Mouse (Mus musculus) hindbrain, embryonic 11.5 days (tissue): ENCODE data around the gene Rab3gap2. TPM values are rescaled to one million over a fixed set of nuclear protein-coding genes. Genes with fewer than 3 reads are reported as not detected.

Experiments
- ATAC-seq: fragments of 200-750 bp; cut with Nextera tagmentation; 2 replicates; pipeline ENCODE4 v1.8.0; 2017; ENCODE audit warnings: mild to moderate bottlenecking, moderate TSS enrichment, moderate library complexity; ENCODE audit not compliant: low FRiP score
- DNase-seq: peaks from one replicate; pipeline ENCODE4 v3.0.0-alpha.2; 2015; ENCODE audit warnings: low spot score
- H3K27ac ChIP-seq: fragments of 300-500 bp; sonication (generic); 2 replicates; pipeline ENCODE4 v1.5.1; 2014; ENCODE audit warnings: mild to moderate bottlenecking, low read depth, low read length
- H3K27me3 ChIP-seq: fragments of 300-500 bp; sonication (generic); 2 replicates; pipeline ENCODE4 v1.6.1; 2014; ENCODE audit warnings: mild to moderate bottlenecking, low read length, moderate library complexity, mixed read lengths; ENCODE audit not compliant: control insufficient read depth, insufficient read depth
- H3K36me3 ChIP-seq: fragments of 300-500 bp; sonication (generic); 2 replicates; pipeline ENCODE4 v1.6.1; 2014; ENCODE audit warnings: mild to moderate bottlenecking, low read length, moderate library complexity, mixed read lengths; ENCODE audit not compliant: control insufficient read depth, insufficient read depth
- H3K4me1 ChIP-seq: fragments of 300-500 bp; sonication (generic); replicated peaks from 2 replicates; pipeline ENCODE4 v1.6.1; 2014; ENCODE audit warnings: low read length, mixed read lengths; ENCODE audit not compliant: control insufficient read depth, insufficient read depth
- H3K4me2 ChIP-seq: fragments of 300-500 bp; sonication (generic); replicated peaks from 2 replicates; pipeline ENCODE4 v1.6.1; 2014; ENCODE audit warnings: mild to moderate bottlenecking, low read depth, low read length
- H3K4me3 ChIP-seq: fragments of 300-500 bp; sonication (generic); 2 replicates; pipeline ENCODE4 v1.5.1; 2014; ENCODE audit warnings: low read depth, low read length
- H3K9ac ChIP-seq: fragments of 300-500 bp; sonication (generic); 2 replicates; pipeline ENCODE4 v1.6.1; 2014; ENCODE audit warnings: low read depth, low read length
- H3K9me3 ChIP-seq: fragments of 300-500 bp; sonication (generic); 2 replicates; pipeline ENCODE4 v1.6.1; 2016; ENCODE audit warnings: low read length; ENCODE audit not compliant: control insufficient read depth
- WGBS: fragments of 180-500 bp; shearing (Covaris S2); extraction: QIAGEN DNeasy Blood & Tissue Kit; methylation state at CpG from one replicate; pipeline ENCODE4 v1.1.7; 2014; 5-methylcytosine and 5-hydroxymethylcytosine counted together
- polyA plus RNA-seq: library from polyadenylated mRNA; unstranded; fragments of >200 nt; fragmentation: Nextera tagmentation; extraction: Ambion mirVana; gene quantifications from 2 replicates; pipeline ENCODE4 v1.2.1, GENCODE M21; 2014

Gene Rab3gap2
- polyA plus RNA-seq = 23.3 and 23.6 TPM in 2 replicates

- Histone ChIP-seq H3K4me3 (peak within 1 kb of the TSS; percentile 60), H3K9ac (peak within 1 kb of the TSS; percentile 69), H3K36me3 (no peaks in the 10 kb centered on the region), H3K27ac (peak within 1 kb of the TSS; percentile 32; the same call in 1 of the 2 replicates), H3K9me3 (no peaks in the 10 kb centered on the region), H3K4me1 (no peaks in the 10 kb centered on the region), H3K27me3 (no peaks in the 10 kb centered on the region), H3K4me2 (peak within 1 kb of the TSS; percentile 59)
- peak; percentile 99 for DNase-seq
- WGBS = under 1% methylated on average over 57 of the region's 57 CpGs
- peak; percentile 93 for ATAC-seq
These were observed at the start of gene Rab3gap2 for GRCm38 (mm10) chr1:185203909-185204661. Gene Rab3gap2 (plus strand): TSS chr1:185204117.

GRCm38 (mm10) chr1:185173641-185174040, 30.3 kb upstream of the Rab3gap2 start:
- no peak for ATAC-seq
- Histone ChIP-seq H3K9me3 (no peaks in the 10 kb centered on the region), H3K9ac (no peak overlapping the region), H3K4me1 (no peaks in the 10 kb centered on the region), H3K4me2 (no peak overlapping the region), H3K27me3 (no peaks in the 10 kb centered on the region), H3K36me3 (no peaks in the 10 kb centered on the region), H3K4me3 (no peak overlapping the region), H3K27ac (no peak overlapping the region)
- WGBS = 90% methylated on average over 5 of the region's 5 CpGs
- no peak for DNase-seq

- Histone ChIP-seq H3K4me1 (no peaks in the 10 kb centered on the region), H3K27ac (no peak overlapping the region), H3K9ac (no peak overlapping the region), H3K4me3 (no peak overlapping the region), H3K27me3 (no peaks in the 10 kb centered on the region), H3K9me3 (no peaks in the 10 kb centered on the region), H3K36me3 (no peaks in the 10 kb centered on the region), H3K4me2 (no peak overlapping the region)
- ATAC-seq = no peak
- no peak for DNase-seq
- 89% methylated on average over 6 of the region's 6 CpGs for WGBS
These were observed 26.1 kb upstream of the Rab3gap2 start for GRCm38 (mm10) chr1:185177860-185178259.

- 26% methylated on average over 9 of the region's 9 CpGs for WGBS
- H3K27me3 ChIP-seq = no peaks in the 10 kb centered on the region
- H3K9me3 ChIP-seq = no peaks in the 10 kb centered on the region
- H3K4me3 ChIP-seq = no peak overlapping the region
- H3K4me1 ChIP-seq = 0 out of 2 replicates have a peak, but pooled peaks cover 2% of the 10 kb centered on the region
- no peak overlapping the region for H3K4me2 ChIP-seq
- peak; percentile 40 for DNase-seq
- 0 out of 2 replicates have a peak overlapping the region, but pooled peaks have one; percentile 15 for H3K9ac ChIP-seq
- no peak for ATAC-seq
- H3K36me3 ChIP-seq = no peaks in the 10 kb centered on the region
- H3K27ac ChIP-seq = no peak overlapping the region
These were observed 20.2 kb upstream of the Rab3gap2 start for GRCm38 (mm10) chr1:185183591-185184330.

GRCm38 (mm10) chr1:185185556-185185955, 18.4 kb upstream of the Rab3gap2 start:
- DNase-seq (no peak), ATAC-seq (no peak)
- Histone ChIP-seq H3K9ac (no peak overlapping the region), H3K4me2 (no peak overlapping the region), H3K27ac (no peak overlapping the region), H3K9me3 (no peaks in the 10 kb centered on the region), H3K36me3 (no peaks in the 10 kb centered on the region), H3K4me3 (no peak overlapping the region), H3K4me1 (0 out of 2 replicates have a peak, but pooled peaks cover 2% of the 10 kb centered on the region), H3K27me3 (no peaks in the 10 kb centered on the region)
- WGBS = 59% methylated on average over 9 of the region's 9 CpGs

GRCm38 (mm10) chr1:185187135-185187785, 16.7 kb upstream of the Rab3gap2 start:
- H3K27me3 ChIP-seq = no peaks in the 10 kb centered on the region
- no peak overlapping the region for H3K4me3 ChIP-seq
- no peaks in the 10 kb centered on the region for H3K9me3 ChIP-seq
- ATAC-seq (0 out of 2 replicates have a peak, but pooled peaks have one; percentile 40), DNase-seq (peak; percentile 72)
- 72% methylated on average over 13 of the region's 13 CpGs for WGBS
- H3K9ac ChIP-seq = no peak overlapping the region
- H3K4me2 ChIP-seq = no peak overlapping the region
- H3K27ac ChIP-seq = no peak overlapping the region
- 0 out of 2 replicates have a peak, but pooled peaks cover 2% of the 10 kb centered on the region for H3K4me1 ChIP-seq
- H3K36me3 ChIP-seq = no peaks in the 10 kb centered on the region

- Histone ChIP-seq H3K9ac (no peak overlapping the region), H3K27ac (no peak overlapping the region), H3K36me3 (no peaks in the 10 kb centered on the region), H3K27me3 (no peaks in the 10 kb centered on the region), H3K4me2 (no peak overlapping the region), H3K4me3 (no peak overlapping the region), H3K4me1 (no peaks in the 10 kb centered on the region), H3K9me3 (no peaks in the 10 kb centered on the region)
- ATAC-seq = no peak
- 91% methylated on average over 9 of the region's 9 CpGs for WGBS
- no peak for DNase-seq
These were observed 14.0 kb upstream of the Rab3gap2 start for GRCm38 (mm10) chr1:185189901-185190300.

GRCm38 (mm10) chr1:185192087-185192486, 11.8 kb upstream of the Rab3gap2 start:
- Histone ChIP-seq H3K27me3 (no peaks in the 10 kb centered on the region), H3K36me3 (no peaks in the 10 kb centered on the region), H3K9me3 (no peaks in the 10 kb centered on the region), H3K27ac (no peak overlapping the region), H3K4me1 (no peaks in the 10 kb centered on the region), H3K9ac (no peak overlapping the region), H3K4me3 (no peak overlapping the region), H3K4me2 (no peak overlapping the region)
- WGBS = 91% methylated on average over 8 of the region's 8 CpGs
- DNase-seq = no peak
- no peak for ATAC-seq
